Mouse (Mus musculus) spleen, adult 2 months (tissue): ENCODE measurements at regions not wholly inside any gene's neighbourhood (a gene's known extent, or its start where the extent isn't known, plus 50 kb on each side); places are given as distances from the start of the nearest gene placed in this dataset.

Source experiments
- DNase-seq, 2 experiments: peaks; one replicate each; pipeline versions ENCODE4 v3.0.0 to v3.0.0-alpha.2; 2012 to 2021; ENCODE audit warnings: low spot score in 2 of 2, low read depth in 1 of 2
- H3K27ac ChIP-seq: fragments of 200-500 bp; 2 replicates; pipeline ENCODE4 v1.5.1; 2012; ENCODE audit warnings: low read length, inconsistent platforms; ENCODE audit not compliant: insufficient read depth
- H3K27me3 ChIP-seq: fragments of 200-500 bp; 2 replicates; pipeline ENCODE4 v1.6.1; 2012; ENCODE audit warnings: mild to moderate bottlenecking, moderate library complexity, low read length, inconsistent platforms; ENCODE audit not compliant: control insufficient read depth, insufficient read depth
- H3K36me3 ChIP-seq: fragments of 200-500 bp; 2 replicates; pipeline ENCODE4 v1.6.1; 2012; ENCODE audit warnings: mild to moderate bottlenecking, low read length, inconsistent platforms; ENCODE audit not compliant: control insufficient read depth, insufficient read depth
- H3K4me1 ChIP-seq: fragments of 200-500 bp; 2 replicates; pipeline ENCODE4 v1.6.1; 2011; ENCODE audit warnings: inconsistent platforms; ENCODE audit not compliant: control insufficient read depth, insufficient read depth, insufficient read length
- H3K4me3 ChIP-seq: fragments of 200-500 bp; 2 replicates; pipeline ENCODE4 v1.5.1; 2011; ENCODE audit warnings: mild to moderate bottlenecking, inconsistent platforms; ENCODE audit not compliant: insufficient read depth, insufficient read length; ENCODE audit errors: extremely low read depth
- CTCF ChIP-seq: fragments of 200-500 bp; IDR thresholded peaks from 2 replicates; pipeline ENCODE4 v1.5.1; 2011; ENCODE audit warnings: mild to moderate bottlenecking, inconsistent platforms; ENCODE audit not compliant: insufficient read depth, insufficient read length, insufficient replicate concordance; ENCODE audit errors: extremely low read depth
- POLR2A ChIP-seq: fragments of 200-500 bp; IDR thresholded peaks from 2 replicates; pipeline ENCODE4 v1.6.1; 2011; ENCODE audit warnings: low read depth, low read length, inconsistent platforms
- WGBS: fragments of 180-500 bp; shearing (Covaris S2); methylation state at CpG from one replicate; pipeline ENCODE4 v1.1.7; 2018; 5-methylcytosine and 5-hydroxymethylcytosine counted together

DNA sequence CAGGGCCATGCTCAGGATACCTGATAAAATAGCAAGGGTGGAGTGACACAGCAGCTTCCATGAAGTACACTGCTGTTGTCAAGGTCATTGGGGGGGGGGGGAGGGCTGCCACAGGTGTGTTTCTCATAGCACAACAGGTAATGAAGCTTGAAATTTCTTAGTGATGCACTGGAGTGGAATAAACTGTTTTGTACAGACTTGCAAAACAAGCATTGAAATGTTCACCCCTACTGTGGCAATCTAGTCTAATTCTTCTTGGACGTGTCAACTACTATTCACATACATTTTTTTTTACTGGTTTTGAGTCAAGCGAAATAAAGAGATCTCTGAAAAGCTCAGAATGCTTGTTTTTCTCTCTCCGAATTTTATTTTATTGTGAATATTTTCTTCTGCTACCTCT lies 281.6 kb downstream of the Grxcr1 start:
- Histone ChIP-seq H3K27ac (no peak overlapping the region), H3K4me1 (no peaks in the 10 kb centered on the region), H3K36me3 (no peaks in the 10 kb centered on the region), H3K4me3 (no peak overlapping the region), H3K27me3 (no peaks in the 10 kb centered on the region)
- TF ChIP-seq CTCF = no peak
- TF ChIP-seq POLR2A = no peak
- no peak for DNase-seq
- WGBS = 83% methylated on average over 3 of the region's 3 CpGs

DNA sequence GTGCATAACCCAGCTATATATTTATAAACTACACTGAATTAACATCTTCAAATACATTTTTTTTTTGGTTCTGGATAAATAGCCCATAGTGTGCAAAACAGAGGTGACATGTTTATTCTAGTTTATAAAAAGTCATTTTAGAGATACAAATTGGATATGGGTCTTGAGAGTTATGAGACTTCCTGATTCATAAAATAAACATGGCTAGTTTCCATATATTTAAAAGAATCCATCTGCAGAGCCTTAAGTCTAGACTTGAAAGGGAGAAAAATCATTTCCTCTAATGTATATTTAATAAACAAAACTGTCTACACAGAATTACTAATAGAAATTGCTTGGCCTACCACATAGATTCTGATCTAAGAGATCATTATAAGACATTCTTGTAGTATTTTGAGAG lies 287.3 kb downstream of the Grxcr1 start:
- TF ChIP-seq POLR2A (no peak), CTCF (no peak)
- H3K27me3 ChIP-seq = no peaks in the 10 kb centered on the region

DNA sequence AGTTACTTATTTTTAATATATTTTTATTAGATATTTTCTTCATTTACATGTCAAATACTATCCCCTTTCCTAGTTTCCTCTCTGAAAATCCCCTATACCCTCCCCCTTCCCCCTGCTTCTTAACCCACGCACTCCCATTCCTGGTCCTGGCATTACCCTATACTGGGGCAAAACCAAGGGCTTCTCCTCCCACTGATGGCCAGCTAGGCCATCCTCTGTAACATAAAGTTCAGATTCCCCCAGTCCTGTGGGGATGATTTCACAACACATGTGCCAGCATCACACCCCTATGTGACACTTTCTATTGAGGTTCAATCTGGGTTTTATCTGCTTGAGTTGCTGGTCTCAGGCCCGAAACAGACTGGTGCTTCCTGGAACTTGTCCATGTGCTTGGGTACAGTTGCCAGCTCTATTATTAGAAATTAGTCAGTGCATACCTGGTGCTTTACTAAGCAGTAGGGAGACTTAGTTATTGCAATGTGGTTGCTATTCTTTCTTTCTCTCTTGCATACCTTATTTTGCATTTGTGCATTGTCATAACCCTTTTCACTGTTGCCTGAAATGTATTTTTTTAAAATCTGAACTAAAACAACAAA lies 295.5 kb downstream of the Grxcr1 start:
- Histone ChIP-seq H3K4me1 (no peaks in the 10 kb centered on the region), H3K27me3 (no peaks in the 10 kb centered on the region), H3K36me3 (no peaks in the 10 kb centered on the region), H3K4me3 (no peak overlapping the region), H3K27ac (no peak overlapping the region)
- 88% methylated on average over 2 of the region's 2 CpGs for WGBS
- TF ChIP-seq POLR2A = no peak
- TF ChIP-seq CTCF = no peak
- DNase-seq = no peak

More for the DNA sequence above, 287.3 kb downstream of the Grxcr1 start:
- Histone ChIP-seq H3K36me3 (no peaks in the 10 kb centered on the region), H3K4me1 (no peaks in the 10 kb centered on the region), H3K27ac (no peak overlapping the region), H3K4me3 (no peak overlapping the region)
- DNase-seq = no peak

DNA sequence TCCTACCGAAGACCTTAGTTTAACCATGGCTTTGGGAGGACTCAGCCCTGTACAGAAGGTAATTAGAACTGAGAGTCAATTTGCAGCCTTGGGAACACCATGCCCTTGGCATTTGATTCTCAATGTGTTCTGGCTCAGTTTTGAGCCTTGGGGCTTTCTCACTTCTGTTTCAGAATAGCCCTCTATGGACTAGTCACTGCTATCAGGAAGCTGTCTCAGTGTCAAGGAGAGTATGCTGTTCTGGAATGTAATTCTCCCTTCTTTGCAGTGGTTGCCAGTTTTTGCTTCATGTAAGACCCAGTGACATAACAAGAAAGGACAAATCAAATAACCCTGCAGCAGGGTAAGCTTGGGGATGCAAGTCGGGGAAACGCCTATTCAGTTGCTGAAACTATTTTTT lies 297.7 kb downstream of the Grxcr1 start:
- no peak for DNase-seq
- WGBS = 92% methylated on average over 3 of the region's 3 CpGs

DNA sequence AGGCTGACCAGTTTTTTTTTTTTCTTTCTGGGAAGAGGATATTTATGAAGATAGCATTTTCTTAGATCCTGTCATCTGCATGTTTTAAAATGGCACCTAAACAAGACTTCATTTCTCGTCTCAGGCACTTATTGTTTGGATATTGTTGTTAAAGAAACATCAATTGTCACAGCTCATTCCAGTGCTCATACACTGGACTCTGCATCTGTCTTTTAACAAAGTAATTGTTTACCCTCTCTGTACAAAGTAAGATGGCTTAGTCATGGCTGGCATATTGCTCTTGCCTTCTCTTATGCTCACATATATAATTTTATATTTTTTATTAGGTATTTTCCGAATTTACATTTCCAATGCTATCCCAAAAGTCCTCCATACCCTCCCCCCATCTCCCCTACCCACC lies 298.2 kb downstream of the Grxcr1 start:
- Histone ChIP-seq H3K27me3 (no peaks in the 10 kb centered on the region), H3K27ac (no peak overlapping the region)
- WGBS = 62% methylated on average over 2 of the region's 2 CpGs

More for the DNA sequence above, 297.7 kb downstream of the Grxcr1 start:
- H3K4me1 ChIP-seq = no peaks in the 10 kb centered on the region
- no peaks in the 10 kb centered on the region for H3K27me3 ChIP-seq
- TF ChIP-seq POLR2A (no peak), CTCF (no peak)
- no peak overlapping the region for H3K27ac ChIP-seq
- H3K36me3 ChIP-seq = no peaks in the 10 kb centered on the region
- H3K4me3 ChIP-seq = no peak overlapping the region

DNA sequence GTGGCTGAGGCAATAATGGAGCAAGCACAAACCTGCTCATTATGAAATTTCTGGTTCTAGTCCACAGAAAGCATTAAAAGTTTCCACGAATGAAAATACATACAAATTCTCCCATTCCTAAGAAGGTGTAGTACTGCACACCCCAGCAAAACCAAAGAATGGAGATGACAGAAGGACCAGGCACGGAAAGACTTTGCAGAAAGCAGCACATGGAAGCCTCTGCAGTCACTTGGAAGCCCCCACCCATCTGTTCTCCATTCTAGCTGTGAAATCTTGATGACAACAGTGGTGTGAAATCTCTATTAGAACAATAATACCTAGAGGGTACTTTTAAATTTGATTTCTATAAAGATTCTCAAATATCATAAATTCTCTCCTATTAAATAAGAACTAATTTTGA lies 319.3 kb downstream of the Grxcr1 start:
- 84% methylated on average over 2 of the region's 2 CpGs for WGBS
- Histone ChIP-seq H3K4me3 (no peak overlapping the region), H3K4me1 (no peaks in the 10 kb centered on the region), H3K36me3 (no peaks in the 10 kb centered on the region), H3K27me3 (no peaks in the 10 kb centered on the region), H3K27ac (no peak overlapping the region)
- no peak for TF ChIP-seq POLR2A
- no peak for TF ChIP-seq CTCF
- no peak for DNase-seq

More for the DNA sequence above, 298.2 kb downstream of the Grxcr1 start:
- no peak overlapping the region for H3K4me3 ChIP-seq
- no peaks in the 10 kb centered on the region for H3K4me1 ChIP-seq
- no peak for TF ChIP-seq CTCF
- no peak for TF ChIP-seq POLR2A
- DNase-seq = no peak
- H3K36me3 ChIP-seq = no peaks in the 10 kb centered on the region

DNA sequence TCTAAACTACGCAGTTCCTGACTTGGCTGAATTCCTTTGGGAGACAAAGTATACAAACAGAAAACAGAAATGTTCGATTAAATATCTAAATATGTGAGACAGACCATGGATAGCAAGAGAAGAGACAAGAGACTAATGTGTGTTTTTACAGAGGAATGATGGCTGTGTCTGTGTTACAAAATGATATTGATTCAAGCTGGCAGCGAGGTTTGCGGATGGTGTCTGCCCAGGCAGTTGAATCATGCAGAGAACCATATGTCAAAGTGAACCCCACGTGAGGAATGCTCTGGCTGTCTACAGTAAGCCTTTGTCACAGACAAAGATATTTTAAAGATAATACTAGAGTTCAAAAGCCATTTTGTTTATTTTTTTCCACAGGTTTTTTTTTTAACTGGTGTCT lies 320.2 kb downstream of the Grxcr1 start:
- TF ChIP-seq CTCF = no peak
- no peak for TF ChIP-seq POLR2A
- H3K36me3 ChIP-seq = no peaks in the 10 kb centered on the region
- no peaks in the 10 kb centered on the region for H3K27me3 ChIP-seq
- DNase-seq = no peak
- no peaks in the 10 kb centered on the region for H3K4me1 ChIP-seq
- 75% methylated on average over 5 of the region's 5 CpGs for WGBS
- H3K27ac ChIP-seq = no peak overlapping the region
- no peak overlapping the region for H3K4me3 ChIP-seq
